Mouse (Mus musculus): ENCODE measurements around the gene Flt1. TPM values are rescaled to one million over a fixed set of nuclear protein-coding genes. Genes with fewer than 3 reads are reported as not detected.

Gene Flt1
- polyA plus RNA-seq, 1 experiment from 2014 or later = 13.8 TPM

GRCm38 (mm10) chr5:147579691-147580090, 146.1 kb downstream of the Flt1 start:
- Histone ChIP-seq H3K36me3 (replicated peaks; ENCODE audit: control insufficient read depth, insufficient read depth) (no peaks in the 10 kb centered on the region), H3K27ac (no peak overlapping the region), H3K4me2 (replicated peaks) (no peak overlapping the region), H3K4me1 (replicated peaks; ENCODE audit: control insufficient read depth, insufficient read depth, low read length) (no peaks in the 10 kb centered on the region), H3K9me3 (ENCODE audit: control insufficient read depth, low read length) (no peaks in the 10 kb centered on the region), H3K27me3 (ENCODE audit: control insufficient read depth, insufficient read depth, low read length) (no peaks in the 10 kb centered on the region), H3K4me3 (replicated peaks; ENCODE audit: low read length) (no peak overlapping the region), H3K9ac (no peak overlapping the region)
- ATAC-seq (ENCODE audit: low FRiP score) = no peak
- WGBS = 89% methylated on average over 8 of the region's 8 CpGs
- no peak for DNase-seq (ENCODE audit: low spot score)

GRCm38 (mm10) chr5:147579148-147579547, 146.7 kb downstream of the Flt1 start:
- 89% methylated on average over 7 of the region's 7 CpGs for WGBS
- H3K4me2 ChIP-seq (replicated peaks) = no peak overlapping the region
- H3K4me3 ChIP-seq (replicated peaks; ENCODE audit: low read length) = no peak overlapping the region
- no peaks in the 10 kb centered on the region for H3K27me3 ChIP-seq (ENCODE audit: control insufficient read depth, insufficient read depth, low read length)
- H3K36me3 ChIP-seq (replicated peaks; ENCODE audit: control insufficient read depth, insufficient read depth) = no peaks in the 10 kb centered on the region
- no peaks in the 10 kb centered on the region for H3K9me3 ChIP-seq (ENCODE audit: control insufficient read depth, low read length)
- ATAC-seq (ENCODE audit: low FRiP score) (no peak), DNase-seq (ENCODE audit: low spot score) (no peak)
- H3K4me1 ChIP-seq (replicated peaks; ENCODE audit: control insufficient read depth, insufficient read depth, low read length) = no peaks in the 10 kb centered on the region
- no peak overlapping the region for H3K9ac ChIP-seq
- H3K27ac ChIP-seq = no peak overlapping the region

GRCm38 (mm10) chr5:147577003-147577402, 148.8 kb downstream of the Flt1 start:
- H3K9ac ChIP-seq = no peak overlapping the region
- DNase-seq (ENCODE audit: low spot score) (no peak), ATAC-seq (ENCODE audit: low FRiP score) (no peak)
- WGBS = 75% methylated on average over 6 of the region's 6 CpGs
- H3K9me3 ChIP-seq (ENCODE audit: control insufficient read depth, low read length) = no peaks in the 10 kb centered on the region
- no peak overlapping the region for H3K27ac ChIP-seq
- no peaks in the 10 kb centered on the region for H3K36me3 ChIP-seq (replicated peaks; ENCODE audit: control insufficient read depth, insufficient read depth)
- H3K4me3 ChIP-seq (replicated peaks; ENCODE audit: low read length) = no peak overlapping the region
- H3K27me3 ChIP-seq (ENCODE audit: control insufficient read depth, insufficient read depth, low read length) = no peaks in the 10 kb centered on the region
- H3K4me2 ChIP-seq (replicated peaks) = no peak overlapping the region
- no peaks in the 10 kb centered on the region for H3K4me1 ChIP-seq (replicated peaks; ENCODE audit: control insufficient read depth, insufficient read depth, low read length)

GRCm38 (mm10) chr5:147574517-147574916, 151.3 kb downstream of the Flt1 start:
- no peaks in the 10 kb centered on the region for H3K4me1 ChIP-seq (replicated peaks; ENCODE audit: control insufficient read depth, insufficient read depth, low read length)
- DNase-seq (ENCODE audit: low spot score) (no peak), ATAC-seq (ENCODE audit: low FRiP score) (no peak)
- H3K9ac ChIP-seq = no peak overlapping the region
- no peak overlapping the region for H3K27ac ChIP-seq
- WGBS = 62% methylated on average over 8 of the region's 8 CpGs
- H3K27me3 ChIP-seq (ENCODE audit: control insufficient read depth, insufficient read depth, low read length) = no peaks in the 10 kb centered on the region
- no peaks in the 10 kb centered on the region for H3K9me3 ChIP-seq (ENCODE audit: control insufficient read depth, low read length)
- no peaks in the 10 kb centered on the region for H3K36me3 ChIP-seq (replicated peaks; ENCODE audit: control insufficient read depth, insufficient read depth)
- no peak overlapping the region for H3K4me3 ChIP-seq (replicated peaks; ENCODE audit: low read length)
- no peak overlapping the region for H3K4me2 ChIP-seq (replicated peaks)

GRCm38 (mm10) chr5:147573555-147573954, 152.3 kb downstream of the Flt1 start:
- H3K4me3 ChIP-seq (replicated peaks; ENCODE audit: low read length) = no peak overlapping the region
- 83% methylated on average over 1 of the region's 1 CpGs for WGBS
- H3K27me3 ChIP-seq (ENCODE audit: control insufficient read depth, insufficient read depth, low read length) = no peaks in the 10 kb centered on the region
- no peak overlapping the region for H3K4me2 ChIP-seq (replicated peaks)
- H3K27ac ChIP-seq = no peak overlapping the region
- no peaks in the 10 kb centered on the region for H3K4me1 ChIP-seq (replicated peaks; ENCODE audit: control insufficient read depth, insufficient read depth, low read length)
- H3K9me3 ChIP-seq (ENCODE audit: control insufficient read depth, low read length) = no peaks in the 10 kb centered on the region
- no peak overlapping the region for H3K9ac ChIP-seq
- DNase-seq (ENCODE audit: low spot score) (no peak), ATAC-seq (ENCODE audit: low FRiP score) (no peak)
- no peaks in the 10 kb centered on the region for H3K36me3 ChIP-seq (replicated peaks; ENCODE audit: control insufficient read depth, insufficient read depth)

GRCm38 (mm10) chr5:147572695-147573094, 153.1 kb downstream of the Flt1 start:
- Histone ChIP-seq H3K27ac (no peak overlapping the region), H3K9ac (no peak overlapping the region), H3K4me3 (replicated peaks; ENCODE audit: low read length) (no peak overlapping the region)

GRCm38 (mm10) chr5:147566335-147566734, 159.5 kb downstream of the Flt1 start:
- Histone ChIP-seq H3K4me2 (replicated peaks) (no peak overlapping the region), H3K27me3 (ENCODE audit: control insufficient read depth, insufficient read depth, low read length) (no peaks in the 10 kb centered on the region), H3K27ac (no peak overlapping the region), H3K4me1 (replicated peaks; ENCODE audit: control insufficient read depth, insufficient read depth, low read length) (0 out of 2 replicates have a peak, but pooled peaks cover 7% of the 10 kb centered on the region), H3K36me3 (replicated peaks; ENCODE audit: control insufficient read depth, insufficient read depth) (no peaks in the 10 kb centered on the region), H3K9ac (no peak overlapping the region), H3K9me3 (ENCODE audit: control insufficient read depth, low read length) (no peaks in the 10 kb centered on the region), H3K4me3 (replicated peaks; ENCODE audit: low read length) (no peak overlapping the region)
- WGBS = 71% methylated on average over 7 of the region's 7 CpGs
- no peak for DNase-seq (ENCODE audit: low spot score)
- no peak for ATAC-seq (ENCODE audit: low FRiP score)

More at GRCm38 (mm10) chr5:147572695-147573094, 153.1 kb downstream of the Flt1 start:
- WGBS = 90% methylated on average over 7 of the region's 7 CpGs
- ATAC-seq (ENCODE audit: low FRiP score) = no peak
- DNase-seq (ENCODE audit: low spot score) = no peak
- Histone ChIP-seq H3K27me3 (ENCODE audit: control insufficient read depth, insufficient read depth, low read length) (no peaks in the 10 kb centered on the region), H3K9me3 (ENCODE audit: control insufficient read depth, low read length) (no peaks in the 10 kb centered on the region), H3K36me3 (replicated peaks; ENCODE audit: control insufficient read depth, insufficient read depth) (no peaks in the 10 kb centered on the region), H3K4me2 (replicated peaks) (no peak overlapping the region), H3K4me1 (replicated peaks; ENCODE audit: control insufficient read depth, insufficient read depth, low read length) (no peaks in the 10 kb centered on the region)

GRCm38 (mm10) chr5:147565444-147565843, 160.4 kb downstream of the Flt1 start:
- WGBS = 89% methylated on average over 7 of the region's 7 CpGs
- Histone ChIP-seq H3K9ac (no peak overlapping the region), H3K4me1 (replicated peaks; ENCODE audit: control insufficient read depth, insufficient read depth, low read length) (0 out of 2 replicates have a peak, but pooled peaks cover 7% of the 10 kb centered on the region), H3K4me2 (replicated peaks) (no peak overlapping the region), H3K27me3 (ENCODE audit: control insufficient read depth, insufficient read depth, low read length) (no peaks in the 10 kb centered on the region), H3K4me3 (replicated peaks; ENCODE audit: low read length) (no peak overlapping the region), H3K27ac (no peak overlapping the region), H3K36me3 (replicated peaks; ENCODE audit: control insufficient read depth, insufficient read depth) (no peaks in the 10 kb centered on the region), H3K9me3 (ENCODE audit: control insufficient read depth, low read length) (no peaks in the 10 kb centered on the region)
- DNase-seq (ENCODE audit: low spot score) = no peak
- no peak for ATAC-seq (ENCODE audit: low FRiP score)

- Histone ChIP-seq H3K9me3 (ENCODE audit: control insufficient read depth, low read length) (no peaks in the 10 kb centered on the region), H3K27ac (no peak overlapping the region), H3K27me3 (ENCODE audit: control insufficient read depth, insufficient read depth, low read length) (no peaks in the 10 kb centered on the region), H3K4me3 (replicated peaks; ENCODE audit: low read length) (no peak overlapping the region), H3K36me3 (replicated peaks; ENCODE audit: control insufficient read depth, insufficient read depth) (no peaks in the 10 kb centered on the region), H3K9ac (no peak overlapping the region), H3K4me2 (replicated peaks) (0 out of 2 replicates have a peak overlapping the region, but pooled peaks have one; percentile 15), H3K4me1 (replicated peaks; ENCODE audit: control insufficient read depth, insufficient read depth, low read length) (0 out of 2 replicates have a peak, but pooled peaks cover 7% of the 10 kb centered on the region)
- no peak for DNase-seq (ENCODE audit: low spot score)
- WGBS = 24% methylated on average over 16 of the region's 16 CpGs
- ATAC-seq (ENCODE audit: low FRiP score) = no peak
Measured at GRCm38 (mm10) chr5:147564140-147564590, 161.6 kb downstream of the Flt1 start.
